Comparison of ENCODE assay signal across 32 mouse cellular contexts in the genomic region with DNA sequence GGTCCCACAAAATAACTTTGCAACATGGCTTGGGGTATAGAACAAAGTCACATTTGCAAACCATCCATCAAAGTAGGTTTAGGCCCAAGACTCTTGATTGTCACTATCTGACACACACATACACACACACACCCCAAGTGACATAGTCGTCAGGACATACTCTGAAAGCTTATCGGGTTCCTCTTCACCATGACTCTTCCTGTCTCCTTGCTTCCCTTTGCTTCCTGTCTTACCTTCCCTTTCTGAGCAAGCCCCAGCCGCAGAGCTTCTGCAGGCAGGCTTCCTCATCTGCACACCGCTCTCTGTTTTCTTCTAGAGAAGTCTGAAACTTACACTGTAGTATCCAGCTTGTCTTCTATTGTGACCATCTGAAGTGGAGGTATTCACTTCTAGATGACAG.
DNase-seq lines count a peak whose midpoint lies in the region; ATAC-seq and TF ChIP-seq lines count a peak whose summit lies in the region.
"Had no signal": no experiment of that assay in that cellular context is flagged by ENCODE, and none has a peak within 500 bp of the region (broad histone marks: within the 10 kb centered on the region; RNA-seq: fewer than 3 reads in every experiment).

No protein-coding gene starts in this region.

- no peaks in the 10 kb centered on the region for H3K9me3 ChIP-seq in liver, postnatal 0 days (ENCODE audit: low read length)
- H3K9me3 ChIP-seq: forebrain, embryonic 13.5 days; G1E; heart, embryonic 13.5 days; hindbrain, embryonic 10.5 days; hindbrain, embryonic 15.5 days; kidney, embryonic 15.5 days; limb, embryonic 12.5 days; liver, embryonic 15.5 days; lung, embryonic 15.5 days; neural tube, embryonic 15.5 days had no signal

- ATAC-seq in liver, postnatal 0 days: no peak
- ATAC-seq in granulocyte monocyte progenitor cell, adult 5-6 weeks (replicated peaks; ENCODE audit: poor library complexity, severe bottlenecking): peak; percentile 88
- peak; percentile 66 for ATAC-seq in megakaryocyte, adult 5-6 weeks (ENCODE audit: poor library complexity, severe bottlenecking)
- ATAC-seq: forebrain, embryonic 13.5 days; inflammation-experienced regulatory T-cells, adult 6 months had no signal

- 60% methylated on average over 4 of the region's 4 CpGs for WGBS in liver, postnatal 0 days (ENCODE audit: insufficient replicate concordance)

- intact Hi-C loops in heart, postnatal 36 days (cut with DNase I): no loop called here

- no peaks in the 10 kb centered on the region for H3K27me3 ChIP-seq in liver, postnatal 0 days (ENCODE audit: insufficient read depth, low read length)
- H3K27me3 ChIP-seq: forebrain, embryonic 13.5 days; hindbrain, embryonic 15.5 days; lung, embryonic 15.5 days; neural tube, embryonic 15.5 days had no signal

- H3K27ac ChIP-seq in liver, postnatal 0 days (ENCODE audit: low read depth): no peak overlapping the region
- H3K27ac ChIP-seq: forebrain, embryonic 13.5 days; heart, adult 2 months; heart, embryonic 13.5 days; hindbrain, embryonic 10.5 days; hindbrain, embryonic 15.5 days; kidney, embryonic 15.5 days; left cerebral cortex, adult 2 months; limb, embryonic 12.5 days; liver, embryonic 15.5 days; lung, embryonic 15.5 days; neural tube, embryonic 15.5 days had no signal

- TF ChIP-seq CTCF in liver, postnatal 0 days (IDR thresholded peaks at IDR 0.05; ENCODE audit: low read depth): no peak

- H3K36me3 ChIP-seq in liver, postnatal 0 days (replicated peaks; ENCODE audit: insufficient read depth, low read length): no peaks in the 10 kb centered on the region
- H3K36me3 ChIP-seq: G1E; heart, embryonic 13.5 days; hindbrain, embryonic 10.5 days; hindbrain, embryonic 15.5 days; kidney, embryonic 15.5 days; limb, embryonic 12.5 days; liver, embryonic 15.5 days; lung, embryonic 15.5 days; neural tube, embryonic 15.5 days had no signal

- peak; percentile 17 for DNase-seq in liver
- DNase-seq in liver, postnatal 0 days: no peak
- no peak for DNase-seq in adrenal gland, postnatal 14 days
- no peak for DNase-seq in heart, postnatal 36 days
- no peak for DNase-seq in ovary, postnatal 36 days (ENCODE audit: low spot score)
- no peak for DNase-seq in urinary bladder, postnatal 25 days (ENCODE audit: low spot score)
- DNase-seq: adrenal gland, postnatal 36 days; cerebellum, adult 11 months; cerebellum, adult 9-10 months; gastrocnemius, postnatal 36 days; heart, adult 2 months; heart, postnatal 10 days; kidney, adult 18-20 months; kidney, postnatal 25 days; lung, postnatal 36 days; midbrain, embryonic 14.5 days; spleen, adult 18-20 months; thymus, postnatal 25 days had no signal

- H3K9ac ChIP-seq in liver, postnatal 0 days (replicated peaks): no peak overlapping the region
- H3K9ac ChIP-seq: forebrain, embryonic 13.5 days; heart, embryonic 13.5 days; hindbrain, embryonic 15.5 days; kidney, embryonic 15.5 days; limb, embryonic 12.5 days; liver, embryonic 15.5 days; lung, embryonic 15.5 days; neural tube, embryonic 15.5 days had no signal

- H3K4me1 ChIP-seq in liver, postnatal 0 days (ENCODE audit: insufficient read depth): no peaks in the 10 kb centered on the region
- H3K4me1 ChIP-seq: forebrain, embryonic 13.5 days; heart, embryonic 13.5 days; hindbrain, embryonic 10.5 days; hindbrain, embryonic 15.5 days; kidney, embryonic 15.5 days; lung, embryonic 15.5 days; neural tube, embryonic 15.5 days had no signal

- no peak overlapping the region for H3K4me3 ChIP-seq in liver, postnatal 0 days (ENCODE audit: low read depth, low read length)
- H3K4me3 ChIP-seq: forebrain, embryonic 13.5 days; heart, adult 2 months; heart, embryonic 13.5 days; hindbrain, embryonic 10.5 days; hindbrain, embryonic 15.5 days; kidney, embryonic 15.5 days; left cerebral cortex, adult 2 months; limb, embryonic 12.5 days; liver, embryonic 15.5 days; lung, embryonic 15.5 days; neural tube, embryonic 15.5 days had no signal

- no peak for TF ChIP-seq EP300 in liver, postnatal 0 days (IDR thresholded peaks at IDR 0.05; ENCODE audit: low read depth)

- no peak overlapping the region for H3K4me2 ChIP-seq in liver, postnatal 0 days (ENCODE audit: low read depth, low read length)
- H3K4me2 ChIP-seq: forebrain, embryonic 13.5 days; heart, embryonic 13.5 days; hindbrain, embryonic 15.5 days; kidney, embryonic 15.5 days; limb, embryonic 12.5 days; liver, embryonic 15.5 days; lung, embryonic 15.5 days; neural tube, embryonic 15.5 days had no signal
